Mouse (Mus musculus) megakaryocyte, embryonic 14.5 days (primary cell): ENCODE measurements around the gene Cacng3.

Experiments used
- FLI1 ChIP-seq: IDR thresholded peaks from 2 replicates; pipeline ENCODE4 v1.6.1; 2012; ENCODE audit warnings: low read length, inconsistent platforms, mixed read lengths
- GATA1 ChIP-seq: IDR thresholded peaks from 3 replicates; pipeline ENCODE4 v1.6.1; 2012; ENCODE audit warnings: mixed read lengths, low read length, inconsistent platforms, borderline replicate concordance

- TF ChIP-seq FLI1 (no peak), GATA1 (no peak)
Measured at GRCm38 (mm10) chr7:122702443-122702842, 32.2 kb downstream of the Cacng3 start.
